Mouse (Mus musculus) right cerebral cortex, postnatal 4 days (tissue): Measurements from ENCODE around the gene Tmem80.

Source experiments
- DNase-seq: peaks from one replicate; pipeline ENCODE4 v3.0.0-alpha.2; 2022

The Tmem80 gene

DNA sequence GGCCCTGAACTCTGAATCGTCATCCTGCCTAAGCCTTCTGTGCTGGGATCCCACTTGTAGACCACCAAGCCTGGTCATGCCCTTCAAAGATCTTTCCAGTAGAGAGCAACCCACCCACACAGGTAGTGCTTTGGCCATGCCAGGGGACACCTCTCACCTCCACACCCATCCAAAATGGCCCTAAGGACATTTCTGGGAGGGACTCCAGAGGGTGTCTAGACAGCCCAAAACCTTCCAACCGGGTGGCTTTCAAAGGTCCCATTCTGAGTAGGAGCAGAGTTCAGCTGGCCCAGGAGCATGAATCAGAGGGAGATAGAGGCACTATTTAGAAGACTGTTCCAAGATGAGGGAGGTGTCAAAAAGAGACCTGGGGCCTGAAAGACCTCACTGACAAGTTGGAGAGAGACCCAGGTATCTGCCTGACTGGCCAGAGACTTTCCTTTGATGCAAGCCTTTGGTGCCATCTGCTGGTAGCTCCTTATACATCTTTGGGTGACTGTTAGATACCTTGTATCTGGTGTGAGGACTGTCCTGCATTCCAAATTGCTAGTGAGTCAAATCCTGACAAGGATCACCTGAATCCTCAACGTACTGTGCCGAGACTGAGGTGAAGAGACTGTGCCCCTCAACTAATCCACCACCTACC is 35.7 kb downstream of the Tmem80 start:
- DNase-seq = peak; percentile 71

DNA sequence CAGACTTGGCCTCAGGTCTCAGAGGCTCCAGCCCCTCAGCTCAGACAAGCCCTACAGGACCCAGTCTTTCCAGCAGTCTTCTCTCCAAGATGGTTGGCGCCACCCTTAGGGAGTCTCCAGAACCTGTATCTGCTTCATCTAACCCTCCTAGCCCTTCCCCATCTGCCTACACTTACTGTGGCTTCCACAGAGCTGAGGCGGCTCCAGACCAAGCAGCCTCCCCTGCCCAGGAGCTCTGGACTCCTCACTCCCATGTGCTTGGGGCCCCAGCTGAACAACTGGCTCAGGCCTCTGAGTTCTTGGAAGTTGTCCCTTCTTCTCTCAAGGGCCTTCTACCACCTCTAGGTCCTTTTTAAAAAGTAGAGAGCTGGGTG is 36.2 kb downstream of the Tmem80 start:
- DNase-seq = no peak

DNA sequence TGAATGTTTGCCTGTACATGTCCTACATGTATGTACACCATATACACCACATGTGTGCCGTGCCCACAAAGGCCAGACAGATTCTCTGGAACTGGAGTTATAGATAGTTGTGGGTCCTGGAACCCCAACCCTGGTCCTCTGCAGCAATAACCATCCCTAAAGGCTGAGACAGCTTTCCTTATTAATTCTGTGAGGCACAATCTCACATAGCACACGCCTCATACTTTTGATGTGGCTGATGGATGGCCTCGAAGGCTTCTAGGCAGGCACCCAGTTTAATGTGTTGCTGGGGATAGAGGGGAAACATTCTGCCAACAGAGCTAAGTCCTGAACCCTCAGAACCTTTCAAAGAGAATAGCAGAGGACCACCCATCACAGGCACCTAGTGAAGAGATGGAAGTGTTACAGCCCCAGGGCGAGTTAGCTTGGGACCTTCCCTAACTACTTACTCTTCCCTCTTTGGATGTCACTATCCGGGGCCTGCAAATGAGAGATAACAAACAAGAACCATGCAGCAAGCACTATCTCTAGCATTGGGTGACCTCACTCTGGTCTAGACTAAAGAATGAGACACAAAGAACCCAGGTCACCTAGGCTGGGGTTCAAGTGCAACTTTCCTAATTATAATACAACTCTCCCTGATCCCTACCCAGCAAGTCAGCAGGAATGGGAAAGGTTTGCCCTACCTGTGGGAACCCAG is 37.0 kb downstream of the Tmem80 start:
- no peak for DNase-seq

DNA sequence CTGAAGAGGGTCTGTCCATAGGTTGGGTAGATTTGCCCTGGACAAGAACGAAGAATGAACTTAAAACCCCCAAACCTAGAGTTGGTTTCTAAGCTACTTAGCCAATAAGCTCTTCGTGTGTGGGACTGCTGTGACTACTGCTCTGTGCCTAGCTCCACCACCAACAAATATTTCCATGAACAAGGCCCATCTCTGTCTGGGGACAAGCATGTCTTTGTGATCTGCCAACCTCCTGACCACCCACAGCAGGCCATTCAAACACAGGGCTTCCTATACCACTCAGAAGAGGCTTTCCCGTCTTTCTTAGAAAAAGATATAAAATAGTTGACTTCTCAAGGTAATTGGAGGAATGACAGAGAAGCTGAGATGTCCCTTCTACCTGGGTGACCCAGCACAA is 37.5 kb downstream of the Tmem80 start:
- no peak for DNase-seq

DNA sequence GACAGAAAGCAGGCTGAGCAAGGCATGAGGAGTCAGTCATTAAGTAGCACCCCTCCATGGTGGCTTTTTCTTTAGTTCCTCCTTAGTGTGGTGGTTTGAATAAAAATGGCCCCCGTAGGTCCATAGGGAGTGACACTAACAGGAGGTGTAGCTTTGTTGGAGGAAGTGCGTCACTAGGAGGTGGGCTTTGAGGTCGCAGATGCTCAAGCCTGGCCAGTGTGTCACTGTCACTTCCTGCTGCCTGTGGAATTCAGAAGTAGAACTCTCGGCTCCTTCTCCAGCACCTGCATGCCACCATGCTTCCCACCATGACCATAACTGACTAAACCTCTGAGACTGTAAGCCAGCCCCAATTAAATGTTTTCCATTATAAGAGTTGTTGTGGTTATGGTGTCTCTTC is 39.8 kb downstream of the Tmem80 start:
- DNase-seq = no peak

DNA sequence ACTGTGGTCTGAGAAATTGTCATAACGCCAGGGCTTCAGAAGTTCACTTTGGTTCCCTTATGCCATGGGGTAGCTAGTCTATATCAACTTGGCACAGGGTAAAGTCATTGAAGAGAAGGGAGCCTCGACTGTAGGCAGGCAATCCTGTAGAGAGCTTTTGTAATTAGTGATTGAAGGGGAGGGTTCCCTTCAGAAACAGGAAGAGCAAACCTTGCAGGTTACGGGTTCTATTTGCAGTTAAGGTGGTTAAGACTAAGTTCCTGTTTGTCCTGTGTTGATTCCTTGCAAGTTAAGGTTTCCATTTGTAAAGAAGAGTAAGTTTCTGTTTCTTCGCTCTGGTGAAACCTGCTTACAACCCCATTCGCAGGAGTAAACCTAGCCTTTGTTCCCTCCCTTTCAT is 42.4 kb downstream of the Tmem80 start:
- DNase-seq = no peak

DNA sequence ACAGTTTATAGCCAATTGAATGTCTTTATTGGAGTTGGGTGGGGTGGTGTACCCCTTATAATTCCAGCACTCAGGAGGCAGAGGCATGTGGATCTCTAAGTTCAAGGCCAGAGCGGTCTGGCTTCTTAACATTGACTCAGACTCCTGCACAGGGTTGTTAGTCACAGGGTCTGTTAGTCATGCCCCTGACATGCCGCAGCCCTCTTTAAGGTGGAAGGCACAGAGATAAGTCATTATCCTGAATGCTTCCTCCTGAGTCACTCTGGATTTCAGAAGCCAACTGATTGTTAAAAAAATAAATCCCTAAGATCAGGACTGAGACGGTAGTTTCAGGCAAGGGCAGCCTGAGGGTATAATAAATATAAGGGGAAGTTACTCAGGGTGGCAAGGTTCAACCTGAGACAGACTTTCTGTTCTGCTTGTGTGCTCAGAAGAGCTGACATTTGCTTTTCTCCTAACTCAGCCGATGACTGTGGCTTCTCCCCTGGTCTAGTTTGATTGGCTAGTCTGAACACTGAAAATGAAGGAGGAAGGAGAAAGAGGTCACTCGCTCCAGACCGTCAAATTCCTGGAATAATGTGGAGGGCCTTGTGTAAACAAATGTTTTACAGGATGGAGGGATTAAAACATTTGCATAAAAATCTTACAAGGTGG is 44.5 kb downstream of the Tmem80 start:
- no peak for DNase-seq

DNA sequence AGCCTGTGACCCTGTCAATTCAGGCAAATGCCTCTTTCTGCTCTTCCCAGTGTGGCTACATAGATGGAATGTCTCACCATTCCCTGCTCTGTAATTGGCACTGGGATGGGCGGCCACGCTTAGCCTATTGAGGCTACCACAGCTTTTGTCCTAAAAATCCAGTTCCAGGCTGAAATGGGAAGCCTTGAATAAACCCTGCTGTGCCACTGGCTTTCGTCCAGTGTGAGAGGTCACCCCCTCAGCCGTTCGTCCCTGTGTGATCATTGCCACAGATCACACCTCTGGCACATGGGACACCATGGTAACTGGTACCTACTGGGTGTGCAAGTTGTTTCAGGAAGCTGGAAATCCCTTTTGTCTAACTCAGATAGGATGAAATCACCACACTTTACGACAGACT is 46.1 kb downstream of the Tmem80 start:
- DNase-seq = no peak

DNA sequence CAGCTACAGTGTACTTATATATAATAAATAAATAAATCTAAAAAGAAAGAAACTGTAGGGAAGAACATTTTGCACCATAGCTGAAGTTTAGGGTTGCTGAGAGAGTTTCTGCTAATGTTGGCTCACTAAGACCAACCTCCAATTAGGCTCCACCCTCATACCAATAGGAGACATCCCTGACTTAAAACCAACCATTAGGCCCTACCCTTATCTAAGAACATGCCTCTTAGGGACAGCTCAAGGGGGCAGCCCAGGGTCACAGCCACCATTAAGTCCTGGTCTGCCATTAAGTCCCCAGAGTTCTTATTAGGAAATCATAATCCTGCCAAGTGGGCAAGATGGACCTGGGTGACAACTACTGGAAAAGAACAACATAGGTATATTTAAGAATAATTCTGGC is 46.9 kb downstream of the Tmem80 start:
- DNase-seq = no peak

DNA sequence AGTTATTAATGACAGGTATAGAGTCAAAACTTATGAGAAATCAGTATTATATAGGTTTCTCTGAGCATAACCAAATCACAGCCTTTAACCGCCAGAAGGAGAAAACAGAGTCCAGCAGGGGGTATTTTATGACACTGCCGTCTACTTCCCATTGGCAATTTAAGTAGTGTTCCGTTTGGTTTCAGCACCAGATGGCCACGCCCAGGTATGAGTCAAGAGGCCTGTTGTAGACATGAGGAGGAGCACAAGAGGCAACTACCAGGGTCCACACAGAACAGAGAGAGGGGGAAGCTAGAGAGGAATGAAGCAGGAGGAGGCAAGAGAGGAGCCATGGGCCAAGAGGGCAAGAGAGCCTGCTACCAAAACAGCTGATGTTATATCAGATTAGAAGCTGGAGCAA is 52.0 kb downstream of the Tmem80 start:
- DNase-seq = no peak

DNA sequence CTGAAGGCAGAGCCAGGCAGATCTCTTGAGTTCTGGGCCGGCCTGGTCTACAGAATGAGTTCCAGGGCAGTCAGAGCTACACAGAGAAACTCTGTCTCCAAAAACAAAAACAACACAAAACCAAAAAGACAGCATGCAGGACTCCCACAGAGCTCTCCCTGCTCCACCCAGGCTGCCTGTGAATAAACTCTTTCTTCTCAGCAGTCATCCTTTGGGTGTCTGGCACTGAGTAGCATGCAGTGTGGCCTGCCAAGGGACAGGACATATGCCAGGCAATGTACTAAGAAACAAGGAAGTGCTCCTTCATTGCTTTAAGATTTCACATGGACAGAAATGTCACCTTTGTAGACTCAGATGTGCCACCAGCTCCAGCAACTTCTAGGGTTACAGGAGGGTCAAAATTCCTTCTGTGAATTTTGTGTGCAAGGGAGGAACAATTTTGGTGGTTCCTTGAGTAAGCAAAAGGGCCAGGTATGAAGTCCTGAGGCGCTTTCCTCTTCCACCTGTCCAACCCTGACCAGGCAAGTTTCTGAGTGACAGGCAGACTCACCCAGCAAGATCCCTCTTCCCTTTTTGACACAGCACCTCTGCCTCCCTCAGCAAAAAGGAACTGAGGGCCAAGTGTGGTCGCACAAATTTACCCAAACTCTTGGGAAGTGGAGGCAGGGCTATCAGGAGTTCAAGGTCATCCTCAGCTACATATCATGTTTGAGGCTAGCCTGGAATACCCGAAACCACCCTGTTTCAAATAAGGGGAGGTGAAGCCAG is 53.7 kb downstream of the Tmem80 start:
- no peak for DNase-seq
